Mouse (Mus musculus) embryonic facial prominence, embryonic 15.5 days (tissue): ENCODE measurements at regions not wholly inside any gene's neighbourhood (a gene's known extent, or its start where the extent isn't known, plus 50 kb on each side); places are given as distances from the start of the nearest gene placed in this dataset.
A peak's percentile ranks its signal among the peaks of the same experiment; 100 is the strongest.

Source experiments
- ATAC-seq: fragments of 200-750 bp; cut with Nextera tagmentation; 2 replicates; pipeline ENCODE4 v1.8.0; 2017; ENCODE audit warnings: low read depth, moderate TSS enrichment; ENCODE audit not compliant: insufficient number of reproducible peaks, low FRiP score, low TSS enrichment
- H3K27ac ChIP-seq: fragments of 300-500 bp; sonication (generic); replicated peaks from 2 replicates; pipeline ENCODE4 v1.5.1; 2015; ENCODE audit warnings: mild to moderate bottlenecking, inconsistent platforms
- H3K27me3 ChIP-seq: fragments of 300-500 bp; sonication (generic); 2 replicates; pipeline ENCODE4 v1.6.1; 2015; ENCODE audit warnings: inconsistent platforms
- H3K36me3 ChIP-seq: fragments of 300-500 bp; sonication (generic); 2 replicates; pipeline ENCODE4 v1.6.1; 2015; ENCODE audit warnings: mild to moderate bottlenecking, inconsistent platforms
- H3K4me1 ChIP-seq: fragments of 300-500 bp; sonication (generic); 2 replicates; pipeline ENCODE4 v1.6.1; 2015; ENCODE audit warnings: inconsistent platforms
- H3K4me2 ChIP-seq: fragments of 300-500 bp; sonication (generic); replicated peaks from 2 replicates; pipeline ENCODE4 v1.6.1; 2015; ENCODE audit warnings: mild to moderate bottlenecking, inconsistent platforms
- H3K4me3 ChIP-seq: fragments of 300-500 bp; sonication (generic); replicated peaks from 2 replicates; pipeline ENCODE4 v1.5.1; 2015; ENCODE audit warnings: mild to moderate bottlenecking, inconsistent platforms
- H3K9ac ChIP-seq: fragments of 300-500 bp; sonication (generic); 2 replicates; pipeline ENCODE4 v1.6.1; 2015; ENCODE audit warnings: inconsistent platforms
- H3K9me3 ChIP-seq: fragments of 300-500 bp; sonication (generic); replicated peaks from 2 replicates; pipeline ENCODE4 v1.6.1; 2016; ENCODE audit warnings: inconsistent platforms
- WGBS: fragments of 180-500 bp; shearing (Covaris S2); methylation state at CpG from one replicate; pipeline ENCODE4 v1.1.7; 2015; 5-methylcytosine and 5-hydroxymethylcytosine counted together

DNA sequence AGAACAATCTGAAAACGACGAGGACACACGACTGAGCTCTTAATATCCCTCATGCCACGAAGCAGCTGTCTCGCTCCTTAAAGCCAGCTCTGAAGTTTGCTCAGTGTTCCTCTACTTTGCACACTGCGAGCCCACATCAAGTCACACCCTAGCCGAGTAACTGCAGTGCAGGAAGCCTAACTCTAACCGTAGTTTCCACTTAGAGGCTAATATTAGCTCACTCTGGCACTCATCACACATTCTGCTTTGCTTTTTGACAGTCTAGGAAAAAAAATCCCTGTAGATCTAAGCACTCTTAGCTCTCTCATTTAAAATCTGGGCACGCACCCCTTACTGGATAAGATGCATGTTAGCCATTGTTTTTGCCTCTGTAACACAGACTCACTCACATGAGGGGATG, 195.0 kb downstream of the Gpat3 start:
- Histone ChIP-seq H3K27ac (no peak overlapping the region), H3K27me3 (no peaks in the 10 kb centered on the region), H3K4me3 (no peak overlapping the region), H3K36me3 (no peaks in the 10 kb centered on the region), H3K9ac (no peak overlapping the region), H3K4me2 (no peak overlapping the region), H3K4me1 (no peaks in the 10 kb centered on the region), H3K9me3 (no peaks in the 10 kb centered on the region)
- WGBS, result 74% methylated on average over 9 of the region's 9 CpGs
- no peak for ATAC-seq

DNA sequence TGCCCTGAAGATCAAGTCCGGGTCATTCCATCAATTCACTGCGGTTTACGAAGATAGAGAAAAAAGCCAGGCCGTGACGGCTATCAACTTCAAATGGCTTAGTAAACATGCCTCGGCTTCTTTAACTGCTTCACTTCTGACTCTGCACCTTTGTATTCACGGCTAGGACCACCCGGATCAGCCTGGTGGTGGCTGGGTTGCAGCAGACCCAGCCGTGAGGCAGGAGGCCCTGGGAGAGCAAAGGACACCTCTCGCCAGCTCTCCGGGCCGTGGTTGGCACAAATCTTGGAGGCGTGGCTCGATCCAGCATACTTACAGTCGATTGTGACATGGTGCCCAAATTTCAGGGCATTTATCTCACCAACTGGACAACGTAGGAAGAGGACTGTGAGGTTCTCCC, 187.5 kb downstream of the Gpat3 start:
- no peak overlapping the region for H3K9ac ChIP-seq
- H3K27me3 ChIP-seq, result no peaks in the 10 kb centered on the region
- no peaks in the 10 kb centered on the region for H3K9me3 ChIP-seq
- WGBS, result 74% methylated on average over 16 of the region's 16 CpGs
- no peak overlapping the region for H3K27ac ChIP-seq
- ATAC-seq, result no peak
- no peaks in the 10 kb centered on the region for H3K4me1 ChIP-seq
- no peak overlapping the region for H3K4me2 ChIP-seq
- H3K4me3 ChIP-seq, result no peak overlapping the region
- H3K36me3 ChIP-seq, result no peaks in the 10 kb centered on the region

DNA sequence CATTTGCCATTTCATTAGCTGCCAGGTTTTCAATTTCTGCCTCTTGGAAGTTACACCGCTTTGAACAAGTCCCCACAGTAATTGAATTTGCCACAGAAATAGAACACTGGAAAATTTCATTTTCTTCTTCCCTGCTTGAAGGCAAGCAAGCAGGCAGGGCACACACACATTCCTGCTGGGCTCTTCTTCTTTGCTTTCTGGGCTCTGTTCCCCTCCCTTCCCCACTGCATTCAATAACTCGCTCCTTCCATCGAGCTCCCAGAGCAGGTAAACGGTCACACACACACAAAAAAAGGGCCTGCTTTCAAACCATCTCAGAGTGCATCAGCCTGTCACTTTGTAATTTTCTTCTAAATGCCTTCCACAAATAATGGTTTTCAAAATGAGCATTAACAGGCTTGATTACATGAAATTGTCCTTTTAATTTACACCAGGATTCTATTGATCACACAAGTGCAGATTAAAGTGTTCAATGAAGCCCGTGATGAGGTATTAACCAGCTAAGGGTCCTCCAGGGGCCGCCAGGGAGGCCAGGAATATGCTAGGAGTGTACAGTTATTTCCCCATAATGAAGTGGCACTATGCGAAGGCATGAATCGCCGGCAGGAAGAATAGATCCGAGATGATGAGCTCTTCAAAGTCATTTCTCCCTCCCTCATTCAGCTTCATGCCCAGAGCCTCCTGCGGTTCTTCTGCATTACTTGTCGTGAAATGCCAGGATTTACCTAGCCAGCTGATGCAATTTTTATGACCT, 186.8 kb downstream of the Gpat3 start:
- Histone ChIP-seq H3K27me3 (no peaks in the 10 kb centered on the region), H3K9me3 (no peaks in the 10 kb centered on the region), H3K4me2 (no peak overlapping the region), H3K4me1 (no peaks in the 10 kb centered on the region), H3K36me3 (no peaks in the 10 kb centered on the region), H3K9ac (no peak overlapping the region), H3K27ac (no peak overlapping the region), H3K4me3 (no peak overlapping the region)
- no peak for ATAC-seq
- WGBS, result 54% methylated on average over 12 of the region's 12 CpGs

DNA sequence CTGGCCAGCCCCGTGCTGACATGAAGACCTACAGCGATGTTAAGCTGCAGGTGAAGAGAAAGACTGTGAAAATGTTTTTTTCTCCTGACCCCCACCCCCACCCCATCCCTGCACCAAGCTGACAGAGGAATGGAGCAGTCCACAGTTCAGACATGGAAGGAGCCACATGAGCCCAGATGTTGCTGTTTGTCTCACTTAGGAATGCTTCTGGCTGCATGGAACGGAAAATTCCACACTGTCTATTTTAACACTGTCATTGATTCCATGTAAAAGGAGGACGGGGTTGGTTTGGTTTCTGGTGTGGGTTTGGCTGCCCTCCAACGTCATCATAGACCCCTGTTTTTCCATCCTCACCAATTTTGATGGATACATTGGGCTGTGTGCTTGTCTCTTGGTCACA, 179.3 kb downstream of the Gpat3 start:
- WGBS, result 56% methylated on average over 5 of the region's 5 CpGs
- no peaks in the 10 kb centered on the region for H3K36me3 ChIP-seq

DNA sequence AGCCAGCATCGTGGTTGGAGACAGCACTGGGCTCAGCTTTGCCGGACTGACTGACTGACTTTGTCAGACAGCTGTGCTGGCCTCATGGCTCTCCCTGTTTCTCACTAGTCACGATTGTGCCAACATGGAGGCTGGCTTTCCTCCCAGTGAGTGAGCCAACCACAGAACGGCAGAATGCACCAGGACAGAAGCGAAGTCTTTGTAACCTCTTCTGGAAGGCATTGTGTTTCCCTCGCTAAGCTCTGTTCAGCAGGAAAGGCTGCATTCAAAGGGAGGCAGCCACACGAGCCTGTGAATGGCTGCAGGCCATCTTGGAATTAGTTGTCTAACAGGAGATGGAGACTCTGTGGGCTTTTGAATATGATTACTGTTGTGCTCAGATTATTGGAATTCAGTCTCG, 178.3 kb downstream of the Gpat3 start:
- WGBS, result 40% methylated on average over 8 of the region's 8 CpGs
- H3K36me3 ChIP-seq, result no peaks in the 10 kb centered on the region
- ATAC-seq, result no peak

More for the DNA sequence above, 179.3 kb downstream of the Gpat3 start:
- H3K4me2 ChIP-seq, result no peak overlapping the region
- 0 out of 2 replicates have a peak, but pooled peaks cover 8% of the 10 kb centered on the region for H3K4me1 ChIP-seq
- no peaks in the 10 kb centered on the region for H3K9me3 ChIP-seq
- H3K4me3 ChIP-seq, result no peak overlapping the region
- no peaks in the 10 kb centered on the region; the same call in 1 of the 2 replicates for H3K27me3 ChIP-seq
- no peak overlapping the region for H3K27ac ChIP-seq
- H3K9ac ChIP-seq, result no peak overlapping the region
- ATAC-seq, result peak; percentile 57; the same call in 1 of the 2 replicates

DNA sequence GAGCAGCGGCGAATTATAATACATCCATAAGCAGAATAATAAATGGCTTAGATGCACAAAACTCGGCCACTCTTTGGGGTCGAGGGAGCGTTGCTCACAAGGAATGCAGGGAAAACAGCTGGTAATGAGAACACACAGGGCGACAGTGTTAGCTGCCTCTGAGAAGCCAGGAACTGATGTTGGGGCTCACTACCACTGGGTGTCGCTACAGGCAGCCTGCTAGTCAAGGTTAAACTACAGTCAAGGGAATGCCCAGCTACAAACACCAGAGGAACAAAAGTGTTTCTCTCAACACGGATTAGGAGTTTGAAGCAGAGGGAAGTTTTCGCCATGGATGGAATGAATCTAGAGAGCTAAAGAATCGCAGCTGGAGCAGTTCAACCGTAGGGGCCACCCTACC, 175.3 kb downstream of the Gpat3 start:
- Histone ChIP-seq H3K4me2 (no peak overlapping the region; the same call in 1 of the 2 replicates), H3K4me3 (no peak overlapping the region), H3K27me3 (no peaks in the 10 kb centered on the region; the same call in 1 of the 2 replicates), H3K27ac (no peak overlapping the region), H3K9ac (no peak overlapping the region), H3K36me3 (no peaks in the 10 kb centered on the region), H3K4me1 (0 out of 2 replicates have a peak, but pooled peaks cover 8% of the 10 kb centered on the region), H3K9me3 (no peaks in the 10 kb centered on the region)
- WGBS, result 5% methylated on average over 11 of the region's 11 CpGs
- ATAC-seq, result no peak; the same call in 1 of the 2 replicates

More for the DNA sequence above, 178.3 kb downstream of the Gpat3 start:
- H3K9me3 ChIP-seq, result no peaks in the 10 kb centered on the region
- H3K27ac ChIP-seq, result no peak overlapping the region
- H3K4me1 ChIP-seq, result 0 out of 2 replicates have a peak, but pooled peaks cover 8% of the 10 kb centered on the region
- H3K9ac ChIP-seq, result no peak overlapping the region
- H3K4me2 ChIP-seq, result no peak overlapping the region
- no peak overlapping the region for H3K4me3 ChIP-seq
- no peaks in the 10 kb centered on the region; the same call in 1 of the 2 replicates for H3K27me3 ChIP-seq

DNA sequence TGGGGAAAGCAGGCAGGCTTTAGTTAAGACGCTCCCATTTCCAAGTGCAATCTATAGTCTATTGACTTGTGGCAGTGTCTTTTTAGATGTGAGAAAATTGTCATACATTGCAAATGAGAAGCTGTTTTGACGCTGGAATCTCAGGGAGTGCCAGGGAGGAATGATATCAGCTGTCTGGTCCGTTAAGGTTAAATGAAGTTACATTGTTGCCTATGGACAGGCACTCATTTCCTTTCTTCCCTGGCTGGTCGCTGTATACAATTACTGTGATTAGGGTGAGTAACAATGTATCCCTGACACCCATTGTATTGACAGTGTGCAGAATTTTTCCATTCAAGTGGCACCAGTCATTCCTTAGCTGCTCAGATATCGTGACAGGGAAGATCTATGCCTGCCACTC, 168.3 kb downstream of the Gpat3 start:
- Histone ChIP-seq H3K4me3 (no peak overlapping the region), H3K4me1 (no peaks in the 10 kb centered on the region), H3K27me3 (no peaks in the 10 kb centered on the region), H3K27ac (no peak overlapping the region), H3K9ac (no peak overlapping the region), H3K4me2 (no peak overlapping the region), H3K36me3 (no peaks in the 10 kb centered on the region), H3K9me3 (no peaks in the 10 kb centered on the region)
- WGBS, result 76% methylated on average over 5 of the region's 5 CpGs
- no peak for ATAC-seq

DNA sequence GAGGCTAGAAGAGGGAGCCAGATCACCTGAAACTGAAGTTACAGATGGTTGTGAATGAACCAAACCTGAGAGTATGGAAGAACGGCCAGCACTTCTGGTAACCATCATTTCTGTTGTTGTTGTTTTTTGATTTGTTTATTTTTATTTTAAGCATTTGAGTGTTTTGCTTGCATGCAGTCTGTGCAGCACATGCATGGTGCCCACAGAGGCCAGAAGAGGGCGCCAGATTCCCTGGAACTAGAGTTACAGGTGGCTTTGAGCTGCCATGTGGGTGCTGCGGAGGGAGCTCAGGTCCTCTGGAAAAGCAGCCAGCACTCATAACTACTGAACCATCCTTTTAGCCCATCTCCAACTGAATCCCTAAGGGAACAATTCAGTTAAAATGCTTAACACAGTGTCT, 159.7 kb downstream of the Gpat3 start:
- no peaks in the 10 kb centered on the region for H3K9me3 ChIP-seq
- 61% methylated on average over 3 of the region's 3 CpGs for WGBS
- no peak overlapping the region for H3K4me2 ChIP-seq
- no peaks in the 10 kb centered on the region for H3K27me3 ChIP-seq
- no peaks in the 10 kb centered on the region for H3K4me1 ChIP-seq
- no peak overlapping the region for H3K9ac ChIP-seq
- no peak overlapping the region for H3K4me3 ChIP-seq
- H3K36me3 ChIP-seq, result no peaks in the 10 kb centered on the region
- no peak overlapping the region for H3K27ac ChIP-seq
- ATAC-seq, result no peak

DNA sequence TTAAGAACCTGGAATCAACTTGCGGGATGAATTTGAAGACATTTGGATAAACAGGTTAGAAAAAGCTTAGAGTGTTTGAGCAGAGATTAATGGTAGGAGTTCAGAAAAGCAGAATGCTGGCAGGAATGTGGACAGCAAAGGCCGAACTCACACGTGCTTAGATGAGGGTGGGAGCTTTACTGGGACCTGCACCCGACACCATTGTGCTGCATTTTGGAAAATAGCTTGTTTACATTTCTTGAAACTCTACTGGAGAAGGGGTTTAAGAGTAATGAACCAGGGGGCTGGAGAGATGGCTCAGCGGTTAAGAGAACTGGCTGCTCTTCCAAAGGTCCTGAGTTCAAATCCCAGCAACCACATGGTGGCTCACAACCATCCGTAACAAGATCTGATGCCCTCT, 154.9 kb downstream of the Gpat3 start:
- ATAC-seq, result no peak
- Histone ChIP-seq H3K4me1 (no peaks in the 10 kb centered on the region), H3K27me3 (no peaks in the 10 kb centered on the region), H3K9ac (no peak overlapping the region), H3K4me2 (no peak overlapping the region), H3K27ac (no peak overlapping the region), H3K36me3 (no peaks in the 10 kb centered on the region), H3K4me3 (no peak overlapping the region), H3K9me3 (no peaks in the 10 kb centered on the region)
- WGBS, result 87% methylated on average over 6 of the region's 6 CpGs

DNA sequence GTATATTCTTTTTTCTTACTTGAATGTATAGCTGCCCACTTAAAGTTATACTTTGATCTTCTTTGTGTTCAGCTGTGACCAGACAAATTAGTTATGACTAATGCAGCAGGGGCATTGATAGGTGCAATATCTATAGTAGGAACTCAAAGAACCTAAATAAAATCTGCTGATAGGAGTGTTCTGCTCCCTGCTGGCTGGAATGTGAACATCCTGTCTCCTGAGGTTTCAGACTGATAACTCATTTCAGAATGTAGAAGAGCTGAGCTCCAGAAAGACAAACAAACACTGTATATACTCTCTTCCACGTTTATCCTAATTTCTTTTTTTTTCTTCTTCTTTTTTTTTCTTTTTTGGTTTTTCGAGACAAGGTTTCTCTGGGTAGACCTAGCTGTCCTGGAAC, 146.9 kb downstream of the Gpat3 start:
- no peak overlapping the region for H3K27ac ChIP-seq
- no peak overlapping the region for H3K4me3 ChIP-seq
- no peaks in the 10 kb centered on the region for H3K9me3 ChIP-seq
- H3K9ac ChIP-seq, result no peak overlapping the region
- H3K4me1 ChIP-seq, result no peaks in the 10 kb centered on the region
- ATAC-seq, result no peak
- no peaks in the 10 kb centered on the region for H3K27me3 ChIP-seq
- H3K36me3 ChIP-seq, result no peaks in the 10 kb centered on the region
- H3K4me2 ChIP-seq, result no peak overlapping the region
- 70% methylated on average over 2 of the region's 2 CpGs for WGBS

DNA sequence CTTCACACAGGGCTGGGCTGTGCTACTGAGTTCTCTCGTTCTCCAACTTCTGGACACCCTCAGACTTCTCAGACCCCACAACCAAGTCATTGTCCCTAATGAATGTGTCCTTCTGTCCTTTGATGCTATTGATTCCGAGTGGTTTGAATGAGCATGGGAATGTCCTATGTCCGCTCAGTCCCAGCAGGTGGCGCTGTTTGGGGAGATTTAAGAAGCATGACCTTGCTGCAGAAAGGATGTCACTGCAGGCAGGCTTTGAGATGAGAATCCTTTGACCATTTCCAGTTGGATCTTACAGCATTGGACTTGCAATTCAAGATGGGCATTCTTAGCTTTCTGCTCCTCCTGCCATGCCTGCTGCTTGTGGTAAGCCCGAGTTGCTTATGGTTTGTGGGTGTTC, 146.1 kb downstream of the Gpat3 start:
- no peaks in the 10 kb centered on the region for H3K9me3 ChIP-seq
- H3K4me2 ChIP-seq, result no peak overlapping the region
- no peaks in the 10 kb centered on the region for H3K27me3 ChIP-seq
- no peak overlapping the region for H3K27ac ChIP-seq
- H3K9ac ChIP-seq, result no peak overlapping the region
- ATAC-seq, result no peak
- H3K4me3 ChIP-seq, result no peak overlapping the region
- H3K36me3 ChIP-seq, result no peaks in the 10 kb centered on the region
- no peaks in the 10 kb centered on the region for H3K4me1 ChIP-seq
- 22% methylated on average over 5 of the region's 5 CpGs for WGBS

DNA sequence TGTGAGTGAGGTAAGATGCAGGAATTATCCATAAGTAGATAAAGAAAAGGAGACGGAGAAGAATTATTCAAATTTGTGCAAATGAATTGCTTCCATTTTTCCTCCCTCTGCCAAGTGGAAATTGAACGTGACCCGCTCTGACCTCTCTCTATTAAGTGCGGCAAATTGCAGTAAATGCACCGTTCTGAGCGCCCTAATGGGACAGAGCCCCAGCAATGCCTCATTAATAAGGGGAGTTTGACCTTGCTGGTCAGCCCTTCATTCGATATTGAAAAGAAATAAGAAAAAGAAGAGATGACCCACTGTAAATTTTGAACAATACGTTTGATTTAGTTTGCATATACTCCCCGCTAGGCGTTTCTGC, 137.0 kb downstream of the Gpat3 start:
- Histone ChIP-seq H3K9ac (no peak overlapping the region), H3K27me3 (no peaks in the 10 kb centered on the region), H3K27ac (no peak overlapping the region), H3K9me3 (no peaks in the 10 kb centered on the region), H3K4me3 (no peak overlapping the region), H3K4me1 (no peaks in the 10 kb centered on the region), H3K4me2 (no peak overlapping the region), H3K36me3 (no peaks in the 10 kb centered on the region)
- WGBS, result 57% methylated on average over 10 of the region's 10 CpGs
- ATAC-seq, result no peak
